Mouse (Mus musculus) macrophage (primary cell): ENCODE results near the gene Ppp1r14c. TPM values are rescaled to one million over a fixed set of nuclear protein-coding genes. Genes with fewer than 3 reads are reported as not detected.
"Not testable (repeated sequence)": the region's sequence is repeated elsewhere in the genome, so short reads cannot be mapped to it uniquely, and the experiment has no call there.

Source experiments
- H3K27ac ChIP-seq: fragments of 350-480 bp; formaldehyde crosslinking; 2 replicates; pipeline ENCODE4 v1.9.0; 2021
- H3K36me3 ChIP-seq: fragments of 350-480 bp; formaldehyde crosslinking; 2 replicates; pipeline ENCODE4 v1.9.0; 2021; ENCODE audit errors: inconsistent target
- H3K4me3 ChIP-seq: fragments of 350-480 bp; formaldehyde crosslinking; 2 replicates; pipeline ENCODE4 v1.9.0; 2021; ENCODE audit errors: inconsistent target
- H3K79me2 ChIP-seq: fragments of 350-480 bp; formaldehyde crosslinking; 2 replicates; pipeline ENCODE4 v1.9.0; 2021; ENCODE audit errors: inconsistent target
- WGBS: methylation state at CpG from one replicate; pipeline ENCODE4 v1.1.7; 2026; ENCODE audit warnings: inconsistent platforms; ENCODE audit not compliant: missing documents; 5-methylcytosine and 5-hydroxymethylcytosine counted together
- polyA plus RNA-seq: library from polyadenylated mRNA; stranded (reverse); fragments of 250-400 nt; gene quantifications from 3 replicates; pipeline ENCODE4 v1.2.4, GENCODE M21; 2018; ENCODE audit warnings: inconsistent platforms

Gene Ppp1r14c
- polyA plus RNA-seq, 1 experiment from 2014 or later: not detected

GRCm38 (mm10) chr10:3414813-3415212, 49.0 kb downstream of the Ppp1r14c start:
- H3K4me3 ChIP-seq: no peak overlapping the region
- no peak overlapping the region for H3K27ac ChIP-seq
- no peaks in the 10 kb centered on the region for H3K36me3 ChIP-seq
- WGBS: 91% methylated on average over 5 of the region's 5 CpGs
- no peaks in the 10 kb centered on the region for H3K79me2 ChIP-seq

- Histone ChIP-seq H3K36me3 (no peaks in the 10 kb centered on the region), H3K79me2 (no peaks in the 10 kb centered on the region), H3K27ac (no peak overlapping the region), H3K4me3 (no peak overlapping the region)
- WGBS: 89% methylated on average over 4 of the region's 4 CpGs
Observed at GRCm38 (mm10) chr10:3416565-3416964, 50.7 kb downstream of the Ppp1r14c start.

DNA sequence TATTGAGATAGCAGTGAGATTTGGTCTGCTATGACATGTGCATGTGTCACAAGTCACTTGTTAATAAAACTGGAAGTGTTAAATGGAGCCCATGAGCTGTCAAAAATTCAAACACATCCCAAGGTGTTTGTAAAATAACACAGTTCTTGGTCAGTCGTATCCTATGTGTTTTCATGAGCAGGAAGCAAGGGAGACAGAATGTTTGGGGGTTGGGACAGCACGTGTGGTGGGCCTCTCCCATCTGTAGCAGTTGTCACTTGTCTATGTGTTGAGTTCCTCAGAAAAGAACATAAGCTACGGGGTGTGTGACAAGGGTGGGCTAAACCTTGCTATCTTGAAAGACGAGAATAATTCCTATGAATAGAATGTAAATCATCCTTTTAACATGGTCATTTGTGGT, 51.6 kb downstream of the Ppp1r14c start:
- H3K79me2 ChIP-seq: no peaks in the 10 kb centered on the region
- H3K36me3 ChIP-seq: no peaks in the 10 kb centered on the region
- WGBS: 66% methylated on average over 4 of the region's 4 CpGs
- no peak overlapping the region for H3K27ac ChIP-seq
- H3K4me3 ChIP-seq: no peak overlapping the region

DNA sequence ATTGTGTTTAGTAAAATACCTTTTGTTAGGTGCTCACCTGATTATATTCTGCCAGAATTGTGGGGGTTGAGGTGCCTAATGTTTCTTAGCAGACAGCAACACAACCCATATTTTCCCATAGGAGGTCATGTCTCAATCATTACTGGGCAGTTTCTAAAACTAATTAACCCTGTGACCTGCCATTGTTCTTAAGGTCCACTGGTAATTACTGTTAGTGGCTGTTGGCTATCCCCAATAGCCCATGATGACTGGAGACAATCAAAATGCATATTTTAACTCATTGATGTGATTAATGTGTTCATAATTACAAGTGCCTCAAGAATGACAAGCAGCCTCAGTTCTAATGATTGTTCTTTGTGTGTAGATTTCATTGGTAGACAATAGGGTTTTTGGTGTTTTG, 58.2 kb downstream of the Ppp1r14c start:
- no peak overlapping the region for H3K4me3 ChIP-seq
- no peak overlapping the region for H3K27ac ChIP-seq
- H3K36me3 ChIP-seq: no peaks in the 10 kb centered on the region
- H3K79me2 ChIP-seq: no peaks in the 10 kb centered on the region

GRCm38 (mm10) chr10:3427689-3428399, 62.0 kb downstream of the Ppp1r14c start:
- H3K4me3 ChIP-seq: no peak overlapping the region
- 76% methylated on average over 3 of the region's 3 CpGs for WGBS
- H3K36me3 ChIP-seq: no peaks in the 10 kb centered on the region
- no peaks in the 10 kb centered on the region for H3K79me2 ChIP-seq
- H3K27ac ChIP-seq: no peak overlapping the region

DNA sequence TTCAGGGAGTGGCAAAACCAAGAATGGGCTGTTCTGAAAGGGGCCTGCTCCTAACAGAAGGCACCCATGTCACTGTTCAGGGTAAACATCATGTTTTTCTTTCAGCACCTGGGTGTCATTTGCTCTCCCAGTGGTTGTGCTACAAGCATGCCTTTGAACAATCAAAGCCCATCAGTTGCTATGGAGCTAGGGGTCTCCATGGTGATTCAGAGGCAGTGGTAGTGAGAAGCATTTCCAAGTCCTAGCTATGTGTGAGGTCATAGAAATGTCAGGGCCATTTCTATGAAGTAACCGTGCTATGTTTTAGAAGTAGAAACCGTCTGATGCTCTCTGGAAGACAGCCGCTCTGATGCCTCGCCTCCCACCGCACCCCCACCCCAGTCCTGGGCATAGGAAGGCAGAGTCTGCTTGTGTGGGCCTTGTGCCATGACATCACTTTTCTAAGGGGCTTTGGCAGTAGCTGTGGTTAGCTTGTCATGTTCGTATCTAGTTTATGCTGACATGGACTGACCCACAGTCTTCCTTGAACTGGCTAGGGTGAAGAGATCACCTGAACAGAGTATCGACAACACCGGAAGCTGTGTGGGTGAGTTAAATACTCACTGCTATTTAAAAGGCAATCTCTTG, 69.1 kb downstream of the Ppp1r14c start:
- 95% methylated on average over 8 of the region's 8 CpGs for WGBS

GRCm38 (mm10) chr10:3440722-3441471, 75.0 kb downstream of the Ppp1r14c start:
- Histone ChIP-seq H3K79me2 (no peaks in the 10 kb centered on the region), H3K4me3 (no peak overlapping the region), H3K27ac (no peak overlapping the region), H3K36me3 (no peaks in the 10 kb centered on the region)
- 60% methylated on average over 2 of the region's 2 CpGs for WGBS

More for the DNA sequence above, 69.1 kb downstream of the Ppp1r14c start:
- Histone ChIP-seq H3K27ac (no peak overlapping the region), H3K4me3 (no peak overlapping the region), H3K36me3 (no peaks in the 10 kb centered on the region), H3K79me2 (no peaks in the 10 kb centered on the region)

- not testable (repeated sequence) for H3K36me3 ChIP-seq, H3K4me3 ChIP-seq, H3K27ac ChIP-seq, H3K79me2 ChIP-seq
- WGBS: 85% methylated on average over 10 of the region's 10 CpGs
Observed at GRCm38 (mm10) chr10:3446748-3447147, 80.9 kb downstream of the Ppp1r14c start.

DNA sequence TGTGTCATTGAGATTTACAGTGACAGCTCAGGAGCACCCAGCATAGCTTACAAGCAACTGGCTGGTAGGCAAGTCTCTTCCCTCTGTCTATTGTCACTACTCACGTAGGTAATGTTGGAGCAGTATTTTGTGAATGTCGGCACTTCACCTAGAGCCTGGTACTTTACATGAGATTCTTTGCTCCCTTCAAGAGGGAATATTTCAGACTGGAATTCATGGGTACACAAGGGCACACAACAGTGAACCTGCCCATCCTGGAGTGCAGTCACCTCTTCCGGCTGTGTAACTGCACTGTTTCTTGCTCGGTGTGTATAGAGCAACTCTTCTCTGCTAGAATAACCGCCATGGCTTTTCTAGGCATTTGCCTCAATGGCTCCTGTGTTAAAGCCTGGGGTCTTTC, 82.8 kb downstream of the Ppp1r14c start:
- Histone ChIP-seq H3K36me3 (no peaks in the 10 kb centered on the region), H3K4me3 (no peak overlapping the region), H3K79me2 (no peaks in the 10 kb centered on the region), H3K27ac (no peak overlapping the region)
- WGBS: 84% methylated on average over 5 of the region's 5 CpGs

GRCm38 (mm10) chr10:3451930-3452329, 86.1 kb downstream of the Ppp1r14c start:
- Histone ChIP-seq H3K4me3 (no peak overlapping the region), H3K27ac (no peak overlapping the region), H3K36me3 (no peaks in the 10 kb centered on the region), H3K79me2 (no peaks in the 10 kb centered on the region)
- 89% methylated on average over 4 of the region's 4 CpGs for WGBS

- no peak overlapping the region for H3K27ac ChIP-seq
- no peaks in the 10 kb centered on the region for H3K79me2 ChIP-seq
- no peaks in the 10 kb centered on the region for H3K36me3 ChIP-seq
- WGBS: 83% methylated on average over 3 of the region's 3 CpGs
- H3K4me3 ChIP-seq: no peak overlapping the region
Observed at GRCm38 (mm10) chr10:3452822-3453475, 87.1 kb downstream of the Ppp1r14c start.

DNA sequence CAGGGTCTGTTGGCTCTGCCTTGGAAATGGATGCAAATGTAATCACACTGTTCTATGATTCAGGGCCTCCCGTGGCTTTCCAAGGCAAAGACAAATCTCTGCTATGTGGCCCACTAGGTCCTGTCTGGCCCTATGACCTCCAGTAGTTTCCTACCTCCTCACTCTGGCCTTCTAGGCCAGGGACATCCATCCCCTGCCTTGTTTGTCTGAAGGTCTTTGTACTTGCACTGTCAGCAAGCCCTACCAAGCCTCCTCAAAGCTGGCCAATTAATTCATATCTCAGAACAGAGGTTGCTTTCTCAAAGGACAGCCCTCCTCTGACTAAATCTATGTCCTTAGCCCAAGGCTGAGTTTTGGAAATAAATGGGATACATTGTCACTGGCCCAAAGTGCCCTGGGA, 92.8 kb downstream of the Ppp1r14c start:
- no peaks in the 10 kb centered on the region for H3K36me3 ChIP-seq
- no peaks in the 10 kb centered on the region for H3K79me2 ChIP-seq
- WGBS: 93% methylated on average over 1 of the region's 1 CpGs
- no peak overlapping the region for H3K27ac ChIP-seq
- no peak overlapping the region for H3K4me3 ChIP-seq

DNA sequence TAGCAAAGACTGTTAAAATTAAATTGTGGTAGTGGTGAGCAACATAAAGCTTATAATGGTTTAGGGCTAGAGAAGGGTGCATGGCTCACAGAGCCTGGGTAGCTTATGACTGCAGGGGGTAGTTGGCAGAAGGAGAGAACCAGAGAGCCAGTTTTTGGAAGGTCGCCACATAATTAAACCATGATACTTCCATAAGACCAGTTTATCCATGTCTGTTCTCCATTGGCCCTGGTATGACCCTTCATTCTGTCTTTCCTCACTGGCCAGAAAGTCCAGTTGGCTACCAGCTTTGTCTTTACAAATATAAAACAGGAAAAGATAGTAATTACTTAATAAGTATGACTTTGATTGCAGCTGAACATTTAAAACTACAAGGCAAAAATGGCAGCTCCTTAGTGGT, 95.0 kb downstream of the Ppp1r14c start:
- Histone ChIP-seq H3K27ac (no peak overlapping the region), H3K36me3 (no peaks in the 10 kb centered on the region), H3K4me3 (no peak overlapping the region), H3K79me2 (no peaks in the 10 kb centered on the region)
- 100% methylated on average over 1 of the region's 1 CpGs for WGBS

DNA sequence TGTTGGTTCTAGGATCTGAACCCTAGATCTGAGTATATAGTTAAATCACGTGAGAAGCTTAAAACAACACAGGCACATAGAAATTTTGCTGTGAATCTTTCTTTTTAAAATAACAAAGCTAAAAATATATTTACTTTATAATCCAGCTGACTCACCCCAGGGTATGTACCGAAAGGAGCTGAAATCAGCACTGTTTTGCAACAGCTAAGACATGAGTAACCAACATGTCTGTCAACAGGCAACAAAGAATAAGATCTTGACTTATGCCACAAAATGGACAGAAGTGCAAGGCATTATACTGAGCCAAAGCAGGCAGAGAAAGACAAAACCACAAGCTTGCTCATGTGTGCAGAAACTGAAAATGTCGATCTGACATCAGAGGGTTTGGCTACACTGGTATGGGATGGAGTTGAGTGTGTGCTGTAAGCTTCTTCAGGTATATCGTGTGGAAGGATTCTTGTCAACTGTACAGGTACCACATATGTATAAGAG, 100.3 kb downstream of the Ppp1r14c start:
- Histone ChIP-seq H3K27ac (no peak overlapping the region), H3K36me3 (no peaks in the 10 kb centered on the region), H3K79me2 (no peaks in the 10 kb centered on the region), H3K4me3 (no peak overlapping the region)
- 79% methylated on average over 4 of the region's 4 CpGs for WGBS

- WGBS: 92% methylated on average over 4 of the region's 4 CpGs
- H3K4me3 ChIP-seq: no peak overlapping the region
- no peak overlapping the region for H3K27ac ChIP-seq
- H3K36me3 ChIP-seq: no peaks in the 10 kb centered on the region
- H3K79me2 ChIP-seq: no peaks in the 10 kb centered on the region
Observed at GRCm38 (mm10) chr10:3468590-3468989, 102.7 kb downstream of the Ppp1r14c start.
